Mouse (Mus musculus) activated CD4-positive, CD25-positive, alpha-beta regulatory T cell, adult 4 months (primary cell): ENCODE measurements around the gene Ccer1. TPM values are rescaled to one million over a fixed set of nuclear protein-coding genes. Genes with fewer than 3 reads are reported as not detected.

ENCODE experiments used
- polyA plus RNA-seq, 2 experiments: library from polyadenylated mRNA; unstranded; fragments of 100-300 nt; shearing (Covaris generic); gene quantifications; one replicate each; pipeline ENCODE4 v1.2.1; 2017

Ccer1 gene
- polyA plus RNA-seq, 2 experiments from 2014 or later = 0.29 TPM; not detected in 1

Other genes with a start within 250 kb of the Ccer1 start
- gene Dcn, start 213.4 kb upstream of the Ccer1 start, polyA plus RNA-seq = not detected
- gene Lum, start 127.9 kb upstream of the Ccer1 start, polyA plus RNA-seq = not detected
- gene Kera, start 86.2 kb upstream of the Ccer1 start, polyA plus RNA-seq = not detected
- gene Epyc, start 49.0 kb upstream of the Ccer1 start, polyA plus RNA-seq = not detected
- gene C030005K15Rik, start 33.7 kb downstream of the Ccer1 start, polyA plus RNA-seq = not detected